Comparison of ENCODE assay signal across 9 mouse cellular contexts in genomic region chr10:127534929-127535384, GRCm38 (mm10). TPM values are rescaled to one million over a fixed set of nuclear protein-coding genes. Genes with fewer than 3 reads are reported as not detected.
DNase-seq lines count a peak whose midpoint lies in the region; ATAC-seq and TF ChIP-seq lines count a peak whose summit lies in the region.
"Had no signal": no experiment of that assay in that cellular context is flagged by ENCODE, and none has a peak within 500 bp of the region (broad histone marks: within the 10 kb centered on the region; RNA-seq: fewer than 3 reads in every experiment).

No protein-coding gene starts in this region.

- peaks cover 94% of the 10 kb centered on the region for H3K27me3 ChIP-seq in megakaryocyte, embryonic 14.5 days (replicated peaks)
- H3K27me3 ChIP-seq in liver, embryonic 12.5 days (replicated peaks) = peaks cover 98% of the 10 kb centered on the region
- H3K27me3 ChIP-seq in stomach, postnatal 0 days (ENCODE audit: control insufficient read depth, insufficient read depth, low read length) = peaks cover 26% of the 10 kb centered on the region; the same call in 1 of the 2 replicates

- no peak for TF ChIP-seq EP300 in stomach, postnatal 0 days (optimal IDR thresholded peaks at IDR 0.05)

- H3K4me2 ChIP-seq in liver, embryonic 12.5 days = peak overlapping the region; percentile 63
- peak overlapping the region; percentile 81 for H3K4me2 ChIP-seq in stomach, postnatal 0 days (replicated peaks; ENCODE audit: low read depth)

- H3K36me3 ChIP-seq in megakaryocyte, embryonic 14.5 days (replicated peaks; ENCODE audit: low read length) = no peaks in the 10 kb centered on the region
- peaks cover 9% of the 10 kb centered on the region for H3K36me3 ChIP-seq in liver, embryonic 12.5 days
- peaks cover 10% of the 10 kb centered on the region for H3K36me3 ChIP-seq in stomach, postnatal 0 days (ENCODE audit: control insufficient read depth, insufficient read depth, low read length)

- peak overlapping the region; percentile 74 for H3K4me3 ChIP-seq in megakaryocyte, embryonic 14.5 days (replicated peaks)
- H3K4me3 ChIP-seq in liver, embryonic 12.5 days = 0 out of 2 replicates have a peak overlapping the region, but pooled peaks have one; percentile 41
- H3K4me3 ChIP-seq in stomach, postnatal 0 days (ENCODE audit: low read depth, low read length) = peak overlapping the region; percentile 47

- no peak overlapping the region for H3K27ac ChIP-seq in liver, embryonic 12.5 days
- H3K27ac ChIP-seq in stomach, postnatal 0 days (replicated peaks) = no peak overlapping the region

- no peak overlapping the region for H3K9ac ChIP-seq in liver, embryonic 12.5 days
- no peak overlapping the region for H3K9ac ChIP-seq in stomach, postnatal 0 days (ENCODE audit: low read length)

- peaks cover 55% of the 10 kb centered on the region for H3K4me1 ChIP-seq in megakaryocyte, embryonic 14.5 days
- peaks cover 21% of the 10 kb centered on the region for H3K4me1 ChIP-seq in liver, embryonic 12.5 days
- no peaks in the 10 kb centered on the region; the same call in 1 of the 2 replicates for H3K4me1 ChIP-seq in stomach, postnatal 0 days (replicated peaks; ENCODE audit: control insufficient read depth, insufficient read depth)

- WGBS in liver, embryonic 12.5 days (ENCODE audit: insufficient replicate concordance) = 3% methylated on average over 30 of the region's 30 CpGs
- WGBS in stomach, postnatal 0 days = 3% methylated on average over 17 of the region's 30 CpGs

- TF ChIP-seq CTCF in stomach, postnatal 0 days (IDR thresholded peaks at IDR 0.05; ENCODE audit: low read depth) = no peak

- no peak for ATAC-seq in CD4-positive, CD25-positive, alpha-beta regulatory T cell, adult 4 months
- ATAC-seq in megakaryocyte, adult 5-6 weeks (ENCODE audit: poor library complexity, severe bottlenecking) = no peak
- 0 out of 2 replicates have a peak, but pooled peaks have one; percentile 10 for ATAC-seq in liver, embryonic 12.5 days
- ATAC-seq in stomach, postnatal 0 days (ENCODE audit: low FRiP score, low TSS enrichment) = no peak

- DNase-seq in CD4-positive, CD25-positive, alpha-beta regulatory T cell, adult 2 months (ENCODE audit: low read depth, low spot score) = peak; percentile 36
- DNase-seq in stomach, postnatal 0 days (ENCODE audit: low spot score) = no peak
- DNase-seq in ovary, adult 18-20 months (ENCODE audit: low spot score) = no peak
- no peak for DNase-seq in thymus, postnatal 10 days (ENCODE audit: low spot score in 2 of 2)
- DNase-seq: thymus, adult 18-20 months had no signal

- peaks cover 4% of the 10 kb centered on the region; the same call in 1 of the 2 replicates for H3K9me3 ChIP-seq in megakaryocyte, embryonic 14.5 days
- H3K9me3 ChIP-seq in liver, embryonic 12.5 days (replicated peaks) = no peaks in the 10 kb centered on the region
- H3K9me3 ChIP-seq in stomach, postnatal 0 days (ENCODE audit: control insufficient read depth, low read length) = no peaks in the 10 kb centered on the region

RNA-seq across cellular contexts. Expression of gene Nxph4, which starts 0.6 kb away (rescaled TPM):
- not detected for polyA plus RNA-seq in CD4-positive, CD25-positive, alpha-beta regulatory T cell, adult 4 months (2017; shearing (Covaris generic))
- polyA plus RNA-seq in megakaryocyte, embryonic 14.5 days (2012; ENCODE audit: insufficient read depth, low replicate concordance) = 0.32 TPM in 1 of 2 replicates, not detected in the other
- total RNA-seq in megakaryocyte, adult 5-6 weeks (2015) = not detected in 2 replicates
- not detected in 2 replicates for total RNA-seq in megakaryocyte, adult 5-6 weeks (2017)
- polyA plus RNA-seq in liver, embryonic 12.5 days (2016; fragmentation: Nextera tagmentation; extraction: Ambion mirVana) = 0.10 and 0.23 TPM in 2 replicates
- 2.7 and 4.0 TPM in 2 replicates for polyA plus RNA-seq in stomach, postnatal 0 days (2015; fragmentation: Nextera tagmentation; extraction: Ambion mirVana)

RNA-seq across cellular contexts. Expression of gene Shmt2, which starts 12.7 kb away (rescaled TPM):
- 10 to 100 TPM; 55.4 to 78.3 TPM for polyA plus RNA-seq in CD4-positive, CD25-positive, alpha-beta regulatory T cell, adult 4 months (2017; shearing (Covaris generic))
- 143 and 168 TPM in 2 replicates for polyA plus RNA-seq in megakaryocyte, embryonic 14.5 days (2012; ENCODE audit: insufficient read depth, low replicate concordance)
- 31.3 and 31.9 TPM in 2 replicates for total RNA-seq in megakaryocyte, adult 5-6 weeks (2015)
- 27.8 and 33.1 TPM in 2 replicates for total RNA-seq in megakaryocyte, adult 5-6 weeks (2017)
- 181 and 185 TPM in 2 replicates for polyA plus RNA-seq in liver, embryonic 12.5 days (2016; fragmentation: Nextera tagmentation; extraction: Ambion mirVana)
- polyA plus RNA-seq in stomach, postnatal 0 days (2015; fragmentation: Nextera tagmentation; extraction: Ambion mirVana) = 38.9 and 40.9 TPM in 2 replicates

RNA-seq across cellular contexts. Expression of gene Ndufa4l2, which starts 20.2 kb away (rescaled TPM):
- not detected for polyA plus RNA-seq in CD4-positive, CD25-positive, alpha-beta regulatory T cell, adult 4 months (2017; shearing (Covaris generic))
- polyA plus RNA-seq in megakaryocyte, embryonic 14.5 days (2012; ENCODE audit: insufficient read depth, low replicate concordance) = 0.23 and 5.2 TPM in 2 replicates
- not detected in 2 replicates for total RNA-seq in megakaryocyte, adult 5-6 weeks (2015)
- total RNA-seq in megakaryocyte, adult 5-6 weeks (2017) = not detected in 2 replicates
- polyA plus RNA-seq in liver, embryonic 12.5 days (2016; fragmentation: Nextera tagmentation; extraction: Ambion mirVana) = 12.9 and 14.8 TPM in 2 replicates
- polyA plus RNA-seq in stomach, postnatal 0 days (2015; fragmentation: Nextera tagmentation; extraction: Ambion mirVana) = 58.2 and 72.8 TPM in 2 replicates

RNA-seq across cellular contexts. Expression of gene Stac3, which starts 33.5 kb away (rescaled TPM):
- polyA plus RNA-seq in CD4-positive, CD25-positive, alpha-beta regulatory T cell, adult 4 months (2017; shearing (Covaris generic)) = 1 to 10 TPM; 1.0 to 1.2 TPM
- polyA plus RNA-seq in megakaryocyte, embryonic 14.5 days (2012; ENCODE audit: insufficient read depth, low replicate concordance) = 3.9 TPM in 1 of 2 replicates, not detected in the other
- total RNA-seq in megakaryocyte, adult 5-6 weeks (2015) = 1.2 TPM in 1 of 2 replicates, not detected in the other
- total RNA-seq in megakaryocyte, adult 5-6 weeks (2017) = 0.40 TPM in 1 of 2 replicates, not detected in the other
- polyA plus RNA-seq in liver, embryonic 12.5 days (2016; fragmentation: Nextera tagmentation; extraction: Ambion mirVana) = 0.24 and 0.45 TPM in 2 replicates
- 0.23 and 0.40 TPM in 2 replicates for polyA plus RNA-seq in stomach, postnatal 0 days (2015; fragmentation: Nextera tagmentation; extraction: Ambion mirVana)
